Mouse (Mus musculus) stomach, postnatal 0 days (tissue): Measurements from ENCODE around the gene Nmt1. TPM values are rescaled to one million over a fixed set of nuclear protein-coding genes. Genes with fewer than 3 reads are reported as not detected.
A peak's percentile ranks its signal among the peaks of the same experiment; 100 is the strongest.

ENCODE experiments used
- ATAC-seq: fragments of 200-750 bp; cut with Nextera tagmentation; 2 replicates; pipeline ENCODE4 v1.8.0; 2017; ENCODE audit not compliant: low FRiP score, low TSS enrichment
- DNase-seq: peaks from one replicate; pipeline ENCODE4 v3.0.0-alpha.2; 2016; ENCODE audit warnings: low spot score
- H3K27ac ChIP-seq: fragments of 300-500 bp; sonication (generic); replicated peaks from 2 replicates; pipeline ENCODE4 v1.5.1; 2014; ENCODE audit warnings: mild to moderate bottlenecking, control low read depth
- H3K27me3 ChIP-seq: fragments of 300-500 bp; sonication (generic); 2 replicates; pipeline ENCODE4 v1.6.1; 2014; ENCODE audit warnings: low read length; ENCODE audit not compliant: control insufficient read depth, insufficient read depth
- H3K36me3 ChIP-seq: fragments of 300-500 bp; sonication (generic); 2 replicates; pipeline ENCODE4 v1.6.1; 2014; ENCODE audit warnings: low read length, mixed read lengths; ENCODE audit not compliant: control insufficient read depth, insufficient read depth
- H3K4me1 ChIP-seq: fragments of 300-500 bp; sonication (generic); replicated peaks from 2 replicates; pipeline ENCODE4 v1.6.1; 2014; ENCODE audit warnings: antibody characterized with exemption; ENCODE audit not compliant: control insufficient read depth, insufficient read depth
- H3K4me2 ChIP-seq: fragments of 300-500 bp; sonication (generic); replicated peaks from 2 replicates; pipeline ENCODE4 v1.6.1; 2014; ENCODE audit warnings: low read depth, mild to moderate bottlenecking, control low read depth, moderate library complexity
- H3K4me3 ChIP-seq: fragments of 300-500 bp; sonication (generic); 2 replicates; pipeline ENCODE4 v1.5.1; 2014; ENCODE audit warnings: low read depth, low read length, control low read depth
- H3K9ac ChIP-seq: fragments of 300-500 bp; sonication (generic); 2 replicates; pipeline ENCODE4 v1.6.1; 2014; ENCODE audit warnings: mild to moderate bottlenecking, low read length, control low read depth, mixed read lengths
- H3K9me3 ChIP-seq: fragments of 300-500 bp; sonication (generic); 2 replicates; pipeline ENCODE4 v1.6.1; 2016; ENCODE audit warnings: low read length; ENCODE audit not compliant: control insufficient read depth
- CTCF ChIP-seq: IDR thresholded peaks from 2 replicates; pipeline ENCODE4 v1.5.1; 2016; ENCODE audit warnings: antibody characterized with exemption, low read depth, mild to moderate bottlenecking, moderate library complexity
- EP300 ChIP-seq: optimal IDR thresholded peaks from 2 replicates; pipeline ENCODE3; 2016; ENCODE audit warnings: antibody characterized with exemption
- WGBS: fragments of 180-500 bp; shearing (Covaris S2); extraction: QIAGEN DNeasy Blood & Tissue Kit; methylation state at CpG from one replicate; pipeline ENCODE4 v1.1.7; 2014; 5-methylcytosine and 5-hydroxymethylcytosine counted together
- microRNA-seq: library from miRNA; unstranded; fragments of <30 nt; microRNA quantifications from one replicate; pipeline ENCODE4, GENCODE M21; 2016
- polyA plus RNA-seq: library from polyadenylated mRNA; unstranded; fragments of >200 nt; fragmentation: Nextera tagmentation; extraction: Ambion mirVana; gene quantifications from 2 replicates; pipeline ENCODE4 v1.2.1, GENCODE M21; 2015

Gene Nmt1
- polyA plus RNA-seq, 1 experiment from 2014 or later, result 52.3 TPM

GRCm38 (mm10) chr11:103116959-103117590 is 89.1 kb downstream of the Nmt1 start:
- under 1% methylated on average over 35 of the region's 35 CpGs for WGBS
- TF ChIP-seq CTCF (peak; percentile 84), EP300 (no peak)
- peak; percentile 22 for ATAC-seq

GRCm38 (mm10) chr11:103117591-103118009 is 89.6 kb downstream of the Nmt1 start:
- Histone ChIP-seq H3K4me3 (peak overlapping the region; percentile 70), H3K27ac (peak overlapping the region; percentile 91), H3K27me3 (no peaks in the 10 kb centered on the region), H3K36me3 (no peaks in the 10 kb centered on the region), H3K9me3 (no peaks in the 10 kb centered on the region), H3K9ac (peak overlapping the region; percentile 64), H3K4me1 (peaks cover 10% of the 10 kb centered on the region), H3K4me2 (peak overlapping the region; percentile 86)
- TF ChIP-seq EP300, result no peak
- no peak for TF ChIP-seq CTCF
- DNase-seq (peak; percentile 67), ATAC-seq (no peak)
- WGBS, result under 1% methylated on average over 38 of the region's 38 CpGs

More at GRCm38 (mm10) chr11:103116959-103117590, 89.1 kb downstream of the Nmt1 start:
- Histone ChIP-seq H3K27me3 (no peaks in the 10 kb centered on the region), H3K4me1 (peaks cover 15% of the 10 kb centered on the region), H3K4me3 (peak overlapping the region; percentile 70), H3K27ac (peak overlapping the region; percentile 91), H3K9me3 (no peaks in the 10 kb centered on the region), H3K4me2 (peak overlapping the region; percentile 86), H3K36me3 (no peaks in the 10 kb centered on the region), H3K9ac (peak overlapping the region; percentile 64)
- DNase-seq, result peak; percentile 81

Small RNA genes lying within 50 kb of the gene (microRNA-seq; reads per million reads assigned to microRNA genes)
- not detected for gene Mir6931

Other genes with a start within 250 kb of the Nmt1 start
- gene Gjc1, start 208.5 kb upstream of the Nmt1 start, polyA plus RNA-seq, result 18.1 and 21.1 TPM in 2 replicates
- gene Higd1b, start 192.3 kb upstream of the Nmt1 start, polyA plus RNA-seq, result 3.2 and 5.9 TPM in 2 replicates
- gene Eftud2, start 147.2 kb upstream of the Nmt1 start, polyA plus RNA-seq, result 62.0 and 65.2 TPM in 2 replicates
- 0.30 and 0.56 TPM in 2 replicates for gene Ccdc103, start 147.0 kb upstream of the Nmt1 start, polyA plus RNA-seq
- not detected in 2 replicates for gene Fam187a, start 143.0 kb upstream of the Nmt1 start, polyA plus RNA-seq
- 0.68 and 1.1 TPM in 2 replicates for gene Gfap, start 127.3 kb upstream of the Nmt1 start, polyA plus RNA-seq
- 1.1 and 1.3 TPM in 2 replicates for gene Kif18b, start 103.1 kb upstream of the Nmt1 start, polyA plus RNA-seq
- 1.4 and 1.9 TPM in 2 replicates for gene C1ql1, start 81.5 kb upstream of the Nmt1 start, polyA plus RNA-seq
- gene Dcakd, start 143 bp downstream of the Nmt1 start, polyA plus RNA-seq, result 36.8 and 42.3 TPM in 2 replicates
- gene Plcd3, start 73.5 kb downstream of the Nmt1 start, polyA plus RNA-seq, result 4.2 and 5.0 TPM in 2 replicates
- 28.6 and 36.7 TPM in 2 replicates for gene Acbd4, start 73.5 kb downstream of the Nmt1 start, polyA plus RNA-seq
- 3.8 and 4.1 TPM in 2 replicates for gene Hexim1, start 88.0 kb downstream of the Nmt1 start, polyA plus RNA-seq
- gene Hexim2, start 104.2 kb downstream of the Nmt1 start, polyA plus RNA-seq, result 3.7 and 4.4 TPM in 2 replicates
- 0.86 and 1.1 TPM in 2 replicates for gene Fmnl1, start 142.9 kb downstream of the Nmt1 start, polyA plus RNA-seq
- gene 1700023F06Rik, start 180.4 kb downstream of the Nmt1 start, polyA plus RNA-seq, result 1.0 and 1.7 TPM in 2 replicates
- gene Spata32, start 190.2 kb downstream of the Nmt1 start, polyA plus RNA-seq, result not detected in 2 replicates
- 1.6 TPM in 2 replicates for gene Map3k14, start 239.3 kb downstream of the Nmt1 start, polyA plus RNA-seq